Mouse (Mus musculus): ENCODE results near the gene Flrt3.

GRCm38 (mm10) chr2:140653978-140654377, 17.3 kb downstream of the Flrt3 start:
- TF ChIP-seq JUND (IDR thresholded peaks at IDR 0.05; ENCODE audit: low read depth, low read length) = no peak
- TF ChIP-seq POLR2A (IDR thresholded peaks at IDR 0.05; ENCODE audit: control insufficient read depth in 1 of 2, insufficient read depth in 1 of 2, low read depth in 1 of 2, low read length in 2 of 2, poor library complexity in 1 of 2) = no peak
- TF ChIP-seq MYB (IDR thresholded peaks at IDR 0.05; ENCODE audit: low read depth, low read length) = no peak
- TF ChIP-seq MAFK (IDR thresholded peaks at IDR 0.05; ENCODE audit: borderline replicate concordance, low read depth, low read length) = no peak
- no peak for TF ChIP-seq TBP (IDR thresholded peaks at IDR 0.05; ENCODE audit: low read depth, low read length)
- no peak for TF ChIP-seq CTCF (IDR thresholded peaks at IDR 0.05 in 2 of 3, conservative IDR thresholded peaks at IDR 0.05 in 1 of 3; ENCODE audit: control insufficient read depth in 1 of 3, insufficient read depth in 1 of 3, low read depth in 2 of 3, low read length in 3 of 3, poor library complexity in 1 of 3, severe bottlenecking in 1 of 3)
- TF ChIP-seq USF1 (IDR thresholded peaks at IDR 0.05; ENCODE audit: low read depth, low read length) = no peak
- no peak for TF ChIP-seq GATA1 (IDR thresholded peaks at IDR 0.05; ENCODE audit: low read depth, low read length)
- no peak for TF ChIP-seq ZC3H11A (IDR thresholded peaks at IDR 0.05; ENCODE audit: low read depth, low read length)
